Mouse (Mus musculus): ENCODE measurements around the gene Omp. TPM values are rescaled to one million over a fixed set of nuclear protein-coding genes. Genes with fewer than 3 reads are reported as not detected.
A peak's percentile ranks its signal among the peaks of the same experiment; 100 is the strongest.

Gene Omp
- polyA plus RNA-seq, 1 experiment from 2014 or later = 0.25 TPM

GRCm38 (mm10) chr7:98158481-98158880 is 13.2 kb upstream of the Omp start:
- H3K4me1 ChIP-seq (replicated peaks; ENCODE audit: control insufficient read depth, insufficient read depth, low read length) = peaks cover 51% of the 10 kb centered on the region
- H3K4me2 ChIP-seq (ENCODE audit: low read depth, low read length) = peak overlapping the region; percentile 22
- H3K27me3 ChIP-seq (ENCODE audit: control insufficient read depth, insufficient read depth, low read depth, low read length) = no peaks in the 10 kb centered on the region
- no peak overlapping the region for H3K4me3 ChIP-seq (ENCODE audit: low read length)
- no peak overlapping the region for H3K9ac ChIP-seq (ENCODE audit: low read length)
- no peaks in the 10 kb centered on the region for H3K9me3 ChIP-seq (ENCODE audit: control insufficient read depth, low read length)
- H3K36me3 ChIP-seq (ENCODE audit: control insufficient read depth, insufficient read depth, low read length) = no peaks in the 10 kb centered on the region
- H3K27ac ChIP-seq (ENCODE audit: low read length) = peak overlapping the region; percentile 81
- ATAC-seq (ENCODE audit: low read depth) = peak; percentile 75
- 41% methylated on average over 7 of the region's 8 CpGs for WGBS

- peaks cover 48% of the 10 kb centered on the region for H3K4me1 ChIP-seq (replicated peaks; ENCODE audit: control insufficient read depth, insufficient read depth, low read length)
- 50% methylated on average over 5 of the region's 5 CpGs for WGBS
- no peaks in the 10 kb centered on the region for H3K9me3 ChIP-seq (ENCODE audit: control insufficient read depth, low read length)
- H3K4me2 ChIP-seq (ENCODE audit: low read depth, low read length) = no peak overlapping the region
- no peak for ATAC-seq (ENCODE audit: low read depth)
- peak overlapping the region; percentile 79 for H3K27ac ChIP-seq (ENCODE audit: low read length)
- no peak overlapping the region for H3K4me3 ChIP-seq (ENCODE audit: low read length)
- H3K9ac ChIP-seq (ENCODE audit: low read length) = no peak overlapping the region
- H3K27me3 ChIP-seq (ENCODE audit: control insufficient read depth, insufficient read depth, low read depth, low read length) = no peaks in the 10 kb centered on the region
- no peaks in the 10 kb centered on the region for H3K36me3 ChIP-seq (ENCODE audit: control insufficient read depth, insufficient read depth, low read length)
Measured at GRCm38 (mm10) chr7:98157636-98158332, 12.5 kb upstream of the Omp start.

DNA sequence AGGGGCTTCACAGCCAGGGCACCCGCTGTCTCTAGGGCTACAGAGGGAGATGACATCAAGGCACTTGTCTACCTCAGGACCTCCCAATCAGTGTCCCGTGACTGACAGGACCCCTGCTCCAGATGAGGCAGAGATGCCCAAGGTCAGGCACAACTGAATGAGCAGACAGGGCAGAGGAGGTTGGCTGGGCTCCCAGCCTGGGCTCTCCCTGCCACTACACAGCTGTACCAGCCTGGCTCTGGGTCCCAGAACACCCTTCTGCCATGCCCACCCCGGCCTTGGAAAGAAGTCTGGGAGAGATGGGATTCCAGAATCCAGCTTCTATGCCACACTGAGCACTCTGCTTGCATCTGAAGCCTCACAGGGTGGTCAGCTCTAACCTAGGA is 11.0 kb upstream of the Omp start:
- Histone ChIP-seq H3K9ac (ENCODE audit: low read length) (no peak overlapping the region), H3K4me3 (ENCODE audit: low read length) (no peak overlapping the region), H3K27ac (ENCODE audit: low read length) (peak overlapping the region; percentile 33), H3K4me2 (ENCODE audit: low read depth, low read length) (no peak overlapping the region), H3K27me3 (ENCODE audit: control insufficient read depth, insufficient read depth, low read depth, low read length) (no peaks in the 10 kb centered on the region), H3K4me1 (replicated peaks; ENCODE audit: control insufficient read depth, insufficient read depth, low read length) (peaks cover 35% of the 10 kb centered on the region), H3K36me3 (ENCODE audit: control insufficient read depth, insufficient read depth, low read length) (no peaks in the 10 kb centered on the region), H3K9me3 (ENCODE audit: control insufficient read depth, low read length) (no peaks in the 10 kb centered on the region)
- 0 out of 2 replicates have a peak, but pooled peaks have one; percentile 13 for ATAC-seq (ENCODE audit: low read depth)
- 39% methylated on average over 3 of the region's 3 CpGs for WGBS

GRCm38 (mm10) chr7:98155546-98156279 is 10.4 kb upstream of the Omp start:
- no peak overlapping the region for H3K4me3 ChIP-seq (ENCODE audit: low read length)
- H3K27me3 ChIP-seq (ENCODE audit: control insufficient read depth, insufficient read depth, low read depth, low read length) = no peaks in the 10 kb centered on the region
- H3K27ac ChIP-seq (ENCODE audit: low read length) = peak overlapping the region; percentile 42; the same call in 1 of the 2 replicates
- WGBS = 25% methylated on average over 7 of the region's 8 CpGs
- H3K36me3 ChIP-seq (ENCODE audit: control insufficient read depth, insufficient read depth, low read length) = no peaks in the 10 kb centered on the region
- H3K9ac ChIP-seq (ENCODE audit: low read length) = no peak overlapping the region
- H3K4me1 ChIP-seq (replicated peaks; ENCODE audit: control insufficient read depth, insufficient read depth, low read length) = peaks cover 29% of the 10 kb centered on the region
- H3K4me2 ChIP-seq (ENCODE audit: low read depth, low read length) = no peak overlapping the region
- no peak for ATAC-seq (ENCODE audit: low read depth)
- H3K9me3 ChIP-seq (ENCODE audit: control insufficient read depth, low read length) = no peaks in the 10 kb centered on the region

GRCm38 (mm10) chr7:98153892-98154291 is 8.6 kb upstream of the Omp start:
- Histone ChIP-seq H3K9me3 (ENCODE audit: control insufficient read depth, low read length) (no peaks in the 10 kb centered on the region), H3K4me3 (ENCODE audit: low read length) (no peak overlapping the region), H3K27ac (ENCODE audit: low read length) (no peak overlapping the region), H3K36me3 (ENCODE audit: control insufficient read depth, insufficient read depth, low read length) (no peaks in the 10 kb centered on the region), H3K27me3 (ENCODE audit: control insufficient read depth, insufficient read depth, low read depth, low read length) (no peaks in the 10 kb centered on the region), H3K9ac (ENCODE audit: low read length) (no peak overlapping the region), H3K4me1 (replicated peaks; ENCODE audit: control insufficient read depth, insufficient read depth, low read length) (peaks cover 11% of the 10 kb centered on the region), H3K4me2 (ENCODE audit: low read depth, low read length) (no peak overlapping the region)
- 59% methylated on average over 5 of the region's 5 CpGs for WGBS
- no peak for ATAC-seq (ENCODE audit: low read depth)

DNA sequence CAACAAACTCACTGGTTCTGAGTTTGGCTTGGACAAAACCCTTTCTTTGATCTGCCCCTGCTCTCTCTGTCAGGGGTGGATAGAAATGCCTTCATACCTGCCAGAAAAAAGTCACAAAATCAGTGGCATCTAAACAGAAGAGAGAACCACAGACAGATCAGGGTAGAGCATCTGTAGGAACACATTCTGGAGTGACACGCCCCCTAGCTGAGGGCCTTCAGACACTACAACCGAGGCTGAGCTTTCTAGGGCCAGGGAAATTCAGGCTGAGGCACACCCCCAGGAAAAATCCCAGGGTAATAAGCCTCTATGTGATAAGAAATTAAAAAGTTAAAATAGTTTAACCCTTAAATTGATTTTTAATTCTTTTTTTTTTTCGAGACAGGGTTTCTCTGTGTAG is 8.0 kb upstream of the Omp start:
- Histone ChIP-seq H3K9ac (ENCODE audit: low read length) (no peak overlapping the region), H3K4me1 (replicated peaks; ENCODE audit: control insufficient read depth, insufficient read depth, low read length) (peaks cover 7% of the 10 kb centered on the region; the same call in 1 of the 2 replicates), H3K4me2 (ENCODE audit: low read depth, low read length) (no peak overlapping the region), H3K9me3 (ENCODE audit: control insufficient read depth, low read length) (no peaks in the 10 kb centered on the region), H3K36me3 (ENCODE audit: control insufficient read depth, insufficient read depth, low read length) (no peaks in the 10 kb centered on the region), H3K27me3 (ENCODE audit: control insufficient read depth, insufficient read depth, low read depth, low read length) (no peaks in the 10 kb centered on the region), H3K27ac (ENCODE audit: low read length) (no peak overlapping the region), H3K4me3 (ENCODE audit: low read length) (no peak overlapping the region)
- ATAC-seq (ENCODE audit: low read depth) = no peak
- WGBS = 37% methylated on average over 3 of the region's 3 CpGs

- no peak overlapping the region for H3K4me3 ChIP-seq (ENCODE audit: low read length)
- H3K9me3 ChIP-seq (ENCODE audit: control insufficient read depth, low read length) = no peaks in the 10 kb centered on the region
- H3K27ac ChIP-seq (ENCODE audit: low read length) = no peak overlapping the region
- 56% methylated on average over 8 of the region's 8 CpGs for WGBS
- no peak overlapping the region for H3K9ac ChIP-seq (ENCODE audit: low read length)
- H3K4me1 ChIP-seq (replicated peaks; ENCODE audit: control insufficient read depth, insufficient read depth, low read length) = peaks cover 2% of the 10 kb centered on the region; the same call in 1 of the 2 replicates
- no peaks in the 10 kb centered on the region for H3K27me3 ChIP-seq (ENCODE audit: control insufficient read depth, insufficient read depth, low read depth, low read length)
- ATAC-seq (ENCODE audit: low read depth) = no peak
- H3K36me3 ChIP-seq (ENCODE audit: control insufficient read depth, insufficient read depth, low read length) = no peaks in the 10 kb centered on the region
- H3K4me2 ChIP-seq (ENCODE audit: low read depth, low read length) = no peak overlapping the region
Measured at GRCm38 (mm10) chr7:98152400-98152799, 7.1 kb upstream of the Omp start.

GRCm38 (mm10) chr7:98150525-98150924 is 5.2 kb upstream of the Omp start:
- no peak for ATAC-seq (ENCODE audit: low read depth)
- Histone ChIP-seq H3K4me3 (ENCODE audit: low read length) (no peak overlapping the region), H3K9ac (ENCODE audit: low read length) (no peak overlapping the region), H3K36me3 (ENCODE audit: control insufficient read depth, insufficient read depth, low read length) (no peaks in the 10 kb centered on the region), H3K27me3 (ENCODE audit: control insufficient read depth, insufficient read depth, low read depth, low read length) (no peaks in the 10 kb centered on the region), H3K4me1 (replicated peaks; ENCODE audit: control insufficient read depth, insufficient read depth, low read length) (no peaks in the 10 kb centered on the region), H3K9me3 (ENCODE audit: control insufficient read depth, low read length) (no peaks in the 10 kb centered on the region), H3K27ac (ENCODE audit: low read length) (no peak overlapping the region), H3K4me2 (ENCODE audit: low read depth, low read length) (no peak overlapping the region)
- 52% methylated on average over 5 of the region's 5 CpGs for WGBS

DNA sequence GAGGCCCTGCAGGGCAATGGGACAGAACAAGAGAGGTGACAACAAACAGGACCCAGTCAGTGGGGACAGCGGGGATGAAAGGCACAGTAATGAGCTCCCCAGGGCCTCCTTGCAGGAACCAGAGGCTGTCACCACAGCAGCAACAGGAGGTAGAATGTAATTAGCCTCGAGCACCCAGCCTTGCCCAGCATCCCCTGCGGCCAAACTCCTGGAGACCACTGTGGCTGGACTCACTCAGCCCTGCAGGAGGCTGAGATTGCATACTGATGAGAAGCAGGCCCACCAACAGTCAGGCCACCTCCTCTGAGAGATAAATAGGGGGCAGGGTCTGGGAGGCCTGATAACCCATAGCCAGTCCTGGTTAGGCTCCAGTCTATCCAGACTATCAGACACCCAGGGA is 4.5 kb upstream of the Omp start:
- Histone ChIP-seq H3K9me3 (ENCODE audit: control insufficient read depth, low read length) (no peaks in the 10 kb centered on the region), H3K27ac (ENCODE audit: low read length) (no peak overlapping the region), H3K4me2 (ENCODE audit: low read depth, low read length) (no peak overlapping the region), H3K27me3 (ENCODE audit: control insufficient read depth, insufficient read depth, low read depth, low read length) (no peaks in the 10 kb centered on the region), H3K4me1 (replicated peaks; ENCODE audit: control insufficient read depth, insufficient read depth, low read length) (no peaks in the 10 kb centered on the region), H3K9ac (ENCODE audit: low read length) (no peak overlapping the region), H3K36me3 (ENCODE audit: control insufficient read depth, insufficient read depth, low read length) (no peaks in the 10 kb centered on the region), H3K4me3 (ENCODE audit: low read length) (no peak overlapping the region)
- 39% methylated on average over 3 of the region's 3 CpGs for WGBS
- ATAC-seq (ENCODE audit: low read depth) = no peak

All from lung, embryonic 16.5 days (tissue).